Mouse (Mus musculus) CH12.LX (cell line): ENCODE measurements around the gene Efcab2. TPM values are rescaled to one million over a fixed set of nuclear protein-coding genes. Genes with fewer than 3 reads are reported as not detected.

Experiments
- DNase-seq: peaks from one replicate; pipeline ENCODE4 v3.0.0-alpha.2; 2013; ENCODE audit errors: extremely low read depth
- H3K27ac ChIP-seq: 2 replicates; pipeline ENCODE4 v1.5.1; 2012; ENCODE audit warnings: low read depth, mild to moderate bottlenecking, control low read depth, moderate library complexity; ENCODE audit not compliant: insufficient read depth
- H3K27me3 ChIP-seq: replicated peaks from 2 replicates; pipeline ENCODE3; 2012; ENCODE audit warnings: inconsistent platforms
- H3K36me3 ChIP-seq, 2 experiments: replicated peaks in 1 of 2; 2 replicates each; pipeline versions ENCODE3 to v1.6.1; 2012; ENCODE audit warnings: inconsistent platforms in 1 of 2, low read length in 1 of 2, mild to moderate bottlenecking in 1 of 2, mixed read lengths in 1 of 2, moderate library complexity in 1 of 2; ENCODE audit not compliant: control insufficient read depth in 1 of 2, insufficient read depth in 1 of 2
- H3K4me1 ChIP-seq, 2 experiments: 2 replicates each; pipeline ENCODE4 v1.6.1; 2012; ENCODE audit warnings: inconsistent platforms in 1 of 2, moderate library complexity in 1 of 2; ENCODE audit not compliant: insufficient read depth in 2 of 2, control insufficient read depth in 1 of 2
- H3K4me2 ChIP-seq: 2 replicates; pipeline ENCODE4 v1.6.1; 2012; ENCODE audit warnings: low read depth, mild to moderate bottlenecking, control low read depth; ENCODE audit not compliant: poor library complexity, insufficient read depth, severe bottlenecking
- H3K4me3 ChIP-seq, 3 experiments: fragments of 150-350 bp in 1 of 3; sonication (generic) in 1 of 3; replicated peaks in 1 of 3; 2 replicates each; pipeline versions ENCODE3 to v1.5.1; 2011 to 2012; ENCODE audit warnings: low read depth in 2 of 3, low read length in 2 of 3, mild to moderate bottlenecking in 2 of 3, moderate library complexity in 2 of 3, control low read depth in 1 of 3, improper control_type of control experiment in 1 of 3, inconsistent platforms in 1 of 3, mixed read lengths in 1 of 3; ENCODE audit not compliant: poor library complexity in 1 of 3
- H3K79me2 ChIP-seq: replicated peaks from 2 replicates; pipeline ENCODE4 v1.6.1; 2012; ENCODE audit warnings: mild to moderate bottlenecking, moderate library complexity; ENCODE audit not compliant: control insufficient read depth, poor library complexity, insufficient read depth, severe bottlenecking; ENCODE audit errors: extremely low read depth
- H3K9ac ChIP-seq: 2 replicates; pipeline ENCODE4 v1.6.1; 2012; ENCODE audit warnings: low read depth, mild to moderate bottlenecking, control low read depth, moderate library complexity; ENCODE audit not compliant: insufficient read depth
- H3K9me3 ChIP-seq: replicated peaks from 2 replicates; pipeline ENCODE3; 2012; ENCODE audit warnings: low read length, inconsistent platforms, mixed read lengths
- BHLHE40 ChIP-seq: IDR thresholded peaks from 2 replicates; pipeline ENCODE4 v1.6.1; 2011; ENCODE audit warnings: mild to moderate bottlenecking, low read depth, low read length, improper control_type of control experiment
- CHD2 ChIP-seq: IDR thresholded peaks from 2 replicates; pipeline ENCODE4 v1.6.1; 2011; ENCODE audit warnings: low read length, improper control_type of control experiment
- ELF1 ChIP-seq: IDR thresholded peaks from 2 replicates; pipeline ENCODE4 v1.6.1; 2014; ENCODE audit warnings: low read depth, mild to moderate bottlenecking, inconsistent platforms, low read length, improper control_type of control experiment
- ETS1 ChIP-seq: conservative IDR thresholded peaks from 2 replicates; pipeline ENCODE4 v1.6.1; 2012; ENCODE audit warnings: low read depth, mild to moderate bottlenecking, inconsistent platforms, low read length, improper control_type of control experiment, moderate library complexity
- GABPA ChIP-seq: IDR thresholded peaks from 2 replicates; pipeline ENCODE4 v1.6.1; 2012; ENCODE audit warnings: low read depth, low read length, improper control_type of control experiment, inconsistent platforms; ENCODE audit not compliant: insufficient replicate concordance
- HCFC1 ChIP-seq: IDR thresholded peaks from 2 replicates; pipeline ENCODE4 v1.6.1; 2012; ENCODE audit warnings: low read depth, mild to moderate bottlenecking, inconsistent platforms, low read length, improper control_type of control experiment
- JUN ChIP-seq: IDR thresholded peaks from 2 replicates; pipeline ENCODE4 v1.6.1; 2011; ENCODE audit warnings: low read depth, mild to moderate bottlenecking, low read length, improper control_type of control experiment, moderate library complexity; ENCODE audit not compliant: insufficient read depth
- KAT2A ChIP-seq: IDR thresholded peaks from 2 replicates; pipeline ENCODE4 v1.6.1; 2012; ENCODE audit warnings: low read length, improper control_type of control experiment, inconsistent platforms; ENCODE audit not compliant: insufficient replicate concordance
- MYC ChIP-seq: IDR thresholded peaks from 2 replicates; pipeline ENCODE4 v1.6.1; 2011; ENCODE audit warnings: low read depth, mild to moderate bottlenecking, improper control_type of control experiment, low read length
- NELFE ChIP-seq: IDR thresholded peaks from 2 replicates; pipeline ENCODE4 v1.6.1; 2011; ENCODE audit warnings: low read depth, low read length, improper control_type of control experiment
- PAX5 ChIP-seq: IDR thresholded peaks from 2 replicates; pipeline ENCODE4 v1.6.1; 2012; ENCODE audit warnings: low read length, inconsistent platforms, mixed read lengths
- RAD21 ChIP-seq: IDR thresholded peaks from 2 replicates; pipeline ENCODE4 v1.6.1; 2011; ENCODE audit warnings: low read depth, mild to moderate bottlenecking, low read length, improper control_type of control experiment, moderate library complexity
- UBTF ChIP-seq: IDR thresholded peaks from 2 replicates; pipeline ENCODE4 v1.6.1; 2012; ENCODE audit warnings: low read depth, mild to moderate bottlenecking, inconsistent platforms, low read length, improper control_type of control experiment, moderate library complexity
- ZC3H11A ChIP-seq: IDR thresholded peaks from 2 replicates; pipeline ENCODE4 v1.6.1; 2012; ENCODE audit warnings: low read depth, mild to moderate bottlenecking, inconsistent platforms, low read length, improper control_type of control experiment
- ZKSCAN1 ChIP-seq: IDR thresholded peaks from 2 replicates; pipeline ENCODE4 v1.6.1; 2012; ENCODE audit warnings: low read depth, inconsistent platforms, low read length, improper control_type of control experiment, borderline replicate concordance
- ZMIZ1 ChIP-seq: IDR thresholded peaks from 2 replicates; pipeline ENCODE4 v1.6.1; 2012; ENCODE audit warnings: low read depth, mild to moderate bottlenecking, inconsistent platforms, low read length, improper control_type of control experiment
- ZNF384 ChIP-seq: IDR thresholded peaks from 2 replicates; pipeline ENCODE4 v1.6.1; 2012; ENCODE audit warnings: low read depth, low read length, improper control_type of control experiment, inconsistent platforms
- dilution Hi-C: fragments of 300-500 bp; cut with MboI; formaldehyde crosslinking; loops from 2 replicates; pipeline ENCODE4 v1.14.3; 2020; ENCODE audit warnings: low sequenced_read_pairs; ENCODE audit not compliant: extremely low pct_unique_long_range_greater_than_20kb, extremely low pct_ligation_motif_present
- in situ Hi-C: fragments of 300-500 bp; cut with MboI; formaldehyde crosslinking; loops from 3 replicates; pipeline ENCODE4 v1.14.3; 2019; ENCODE audit warnings: low sequenced_read_pairs, low pct_ligation_motif_present, low pct_unique_long_range_greater_than_20kb, mixed read lengths
- polyA plus RNA-seq: library from polyadenylated mRNA; unstranded; fragments of >175 nt; gene quantifications from 2 replicates; pipeline ENCODE4 v1.2.1, GENCODE M21; 2012; ENCODE audit warnings: low read depth; ENCODE audit not compliant: insufficient read length
- total RNA-seq, 2 experiments: library from RNA; depleted of rRNA; stranded (reverse); fragments of 300-350 nt in 1 of 2; fragments of >200 nt in 1 of 2; gene quantifications; 2 replicates each; pipeline ENCODE4 v1.2.3; 2012 to 2014

The Efcab2 gene
- total and polyA plus RNA-seq, 3 experiments = 1.2 to 3.2 (median 1.8) TPM

DNA sequence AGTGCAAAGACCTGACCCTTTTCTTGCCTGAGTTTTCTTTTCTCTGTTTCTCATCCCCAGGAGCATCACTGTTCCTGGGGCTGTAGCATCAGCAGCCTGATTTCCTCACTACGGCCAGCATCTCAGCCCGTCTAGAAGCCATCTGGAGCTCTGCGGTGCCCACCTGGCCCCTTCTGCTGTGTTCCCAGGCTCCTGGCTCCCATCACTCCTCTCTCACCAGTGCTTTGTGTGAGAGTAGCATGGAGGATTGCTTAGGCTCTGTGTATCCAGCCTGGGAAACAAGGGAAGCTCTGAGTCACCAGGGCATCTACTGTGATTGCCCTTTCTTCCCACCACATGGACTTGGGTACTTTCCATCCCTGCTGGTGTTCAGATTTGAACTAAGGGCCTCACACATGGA, 48.2 kb downstream of the Efcab2 start:
- dilution Hi-C loops = no loop called here
- no peak for TF ChIP-seq PAX5
- TF ChIP-seq RAD21 = no peak
- TF ChIP-seq ZKSCAN1 = no peak
- no peak for TF ChIP-seq ZC3H11A
- no peak for TF ChIP-seq ZNF384
- no peak for TF ChIP-seq CHD2
- TF ChIP-seq GABPA = no peak
- TF ChIP-seq JUN = no peak
- TF ChIP-seq MYC = no peak
- TF ChIP-seq BHLHE40 = no peak
- TF ChIP-seq KAT2A = no peak
- TF ChIP-seq NELFE = no peak
- no peak for TF ChIP-seq ELF1
- TF ChIP-seq, all 38 proteins: peak for 0
- Histone ChIP-seq H3K4me2 (no peak overlapping the region), H3K79me2 (no peaks in the 10 kb centered on the region), H3K4me3 (no peak overlapping the region), H3K27me3 (no peaks in the 10 kb centered on the region), H3K4me1 (no peaks in the 10 kb centered on the region), H3K9ac (no peak overlapping the region), H3K36me3 (no peaks in the 10 kb centered on the region), H3K27ac (no peak overlapping the region), H3K9me3 (no peaks in the 10 kb centered on the region)
- in situ Hi-C loops = no loop called here
- no peak for DNase-seq

- Histone ChIP-seq H3K4me2 (no peak overlapping the region), H3K27ac (no peak overlapping the region), H3K79me2 (no peaks in the 10 kb centered on the region), H3K36me3 (no peaks in the 10 kb centered on the region), H3K4me3 (no peak overlapping the region), H3K27me3 (no peaks in the 10 kb centered on the region), H3K4me1 (no peaks in the 10 kb centered on the region)
- in situ Hi-C loops = no loop called here
- DNase-seq = no peak
- TF ChIP-seq JUN = no peak
- no peak for TF ChIP-seq MYC
- TF ChIP-seq GABPA = no peak
- no peak for TF ChIP-seq ETS1
- TF ChIP-seq UBTF = no peak
- TF ChIP-seq ZMIZ1 = no peak
- TF ChIP-seq HCFC1 = no peak
- TF ChIP-seq NELFE = no peak
- no peak for TF ChIP-seq RAD21
- TF ChIP-seq ELF1 = no peak
- TF ChIP-seq, all 38 proteins: peak for 0
- H3K9me3 ChIP-seq = no peaks in the 10 kb centered on the region
- no peak overlapping the region for H3K9ac ChIP-seq
- dilution Hi-C loops = no loop called here
Observed at GRCm38 (mm10) chr1:178455120-178455519, 49.2 kb downstream of the Efcab2 start.
